Mouse (Mus musculus) stomach, postnatal 0 days (tissue): ENCODE data around the gene Zfp609.

ENCODE experiments used
- CTCF ChIP-seq: IDR thresholded peaks from 2 replicates; pipeline ENCODE4 v1.5.1; 2016; ENCODE audit warnings: antibody characterized with exemption, low read depth, mild to moderate bottlenecking, moderate library complexity
- EP300 ChIP-seq: optimal IDR thresholded peaks from 2 replicates; pipeline ENCODE3; 2016; ENCODE audit warnings: antibody characterized with exemption

DNA sequence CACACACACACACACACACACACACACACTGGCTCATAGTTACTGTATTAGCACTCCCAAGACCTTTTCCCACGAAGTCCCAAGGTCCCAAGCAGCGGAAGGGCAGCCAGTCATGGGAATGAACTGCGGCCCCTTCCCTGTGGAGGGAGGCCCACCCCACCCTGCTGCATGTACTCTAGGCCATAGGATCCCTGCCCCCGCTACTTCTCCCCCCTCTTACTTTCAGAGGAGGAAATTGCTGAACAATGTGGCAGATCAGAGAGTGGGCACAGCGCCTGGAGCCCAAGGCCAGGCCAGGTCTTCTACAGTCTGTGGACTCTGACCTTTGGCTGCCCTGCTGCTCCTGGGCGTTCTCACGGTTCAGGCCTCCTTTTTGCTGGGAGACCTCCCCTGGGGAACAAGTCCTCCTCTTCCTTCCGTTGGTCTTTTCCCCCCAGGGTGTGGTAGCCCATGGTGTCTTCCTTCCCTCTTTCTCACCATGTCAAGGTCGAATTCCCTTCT lies 155.9 kb downstream of the Zfp609 start:
- no peak for TF ChIP-seq CTCF
- no peak for TF ChIP-seq EP300
